Mouse (Mus musculus) MEL (cell line): ENCODE results near the gene Brms1. TPM values are rescaled to one million over a fixed set of nuclear protein-coding genes. Genes with fewer than 3 reads are reported as not detected.

Experiments
- DNase-seq: peaks from one replicate; pipeline ENCODE4 v3.0.0; 2011; ENCODE audit warnings: low read depth, low spot score
- H3K27ac ChIP-seq: 2 replicates; pipeline ENCODE4 v1.5.1; 2012; ENCODE audit warnings: low read depth, mild to moderate bottlenecking, control low read depth, low read length, moderate library complexity; ENCODE audit not compliant: control insufficient read depth
- H3K27me3 ChIP-seq, 2 experiments: fragments of 150-350 bp in 1 of 2; sonication (generic) in 1 of 2; 2 replicates each; pipeline ENCODE4 v1.6.1; 2012; ENCODE audit warnings: low read length in 2 of 2, mild to moderate bottlenecking in 2 of 2, improper control_type of control experiment in 1 of 2, moderate library complexity in 1 of 2; ENCODE audit not compliant: insufficient read depth in 2 of 2, control insufficient read depth in 1 of 2
- H3K36me3 ChIP-seq, 2 experiments: 2 replicates each; pipeline ENCODE4 v1.6.1; 2012 to 2014; ENCODE audit warnings: low read length in 2 of 2, improper control_type of control experiment in 1 of 2, inconsistent platforms in 1 of 2, mild to moderate bottlenecking in 1 of 2; ENCODE audit not compliant: insufficient read depth in 2 of 2, control insufficient read depth in 1 of 2
- H3K4me1 ChIP-seq, 2 experiments: fragments of 150-350 bp in 1 of 2; sonication (generic) in 1 of 2; 2 replicates each; pipeline ENCODE4 v1.6.1; 2012; ENCODE audit warnings: low read length in 2 of 2, improper control_type of control experiment in 1 of 2, mild to moderate bottlenecking in 1 of 2; ENCODE audit not compliant: insufficient read depth in 2 of 2, control insufficient read depth in 1 of 2
- H3K4me3 ChIP-seq, 2 experiments: fragments of 150-350 bp in 1 of 2; sonication (generic) in 1 of 2; 2 replicates each; pipeline ENCODE4 v1.5.1; 2012; ENCODE audit warnings: low read depth in 2 of 2, low read length in 2 of 2, mild to moderate bottlenecking in 2 of 2, moderate library complexity in 2 of 2, control low read depth in 1 of 2, improper control_type of control experiment in 1 of 2; ENCODE audit not compliant: control insufficient read depth in 1 of 2, insufficient read depth in 1 of 2
- H3K79me2 ChIP-seq: 2 replicates; pipeline ENCODE4 v1.6.1; 2012; ENCODE audit warnings: mild to moderate bottlenecking, low read length, moderate library complexity; ENCODE audit not compliant: control insufficient read depth, poor library complexity, insufficient read depth
- H3K9ac ChIP-seq: 2 replicates; pipeline ENCODE4 v1.6.1; 2012; ENCODE audit warnings: low read depth, mild to moderate bottlenecking, control low read depth, low read length, moderate library complexity; ENCODE audit not compliant: control insufficient read depth, poor library complexity, severe bottlenecking
- H3K9me3 ChIP-seq: fragments of 150-350 bp; sonication (generic); replicated peaks from 2 replicates; pipeline ENCODE4 v1.6.1; 2012; ENCODE audit warnings: mild to moderate bottlenecking, low read length, improper control_type of control experiment, moderate library complexity; ENCODE audit not compliant: insufficient read depth
- CHD2 ChIP-seq: IDR thresholded peaks from 2 replicates; pipeline ENCODE4 v1.6.1; 2011; ENCODE audit warnings: low read length, improper control_type of control experiment
- CTCF ChIP-seq, 3 experiments: IDR thresholded peaks in 2 of 3; conservative IDR thresholded peaks in 1 of 3; 2 replicates each; pipeline ENCODE4 v1.5.1; 2011 to 2012; ENCODE audit warnings: low read length in 3 of 3, low read depth in 2 of 3, mild to moderate bottlenecking in 2 of 3, improper control_type of control experiment in 1 of 3, inconsistent platforms in 1 of 3, mixed read lengths in 1 of 3, moderate library complexity in 1 of 3; ENCODE audit not compliant: control insufficient read depth in 1 of 3, insufficient read depth in 1 of 3, poor library complexity in 1 of 3, severe bottlenecking in 1 of 3
- E2F4 ChIP-seq: IDR thresholded peaks from 2 replicates; pipeline ENCODE4 v1.6.1; 2011; ENCODE audit warnings: low read depth, low read length, improper control_type of control experiment, borderline replicate concordance
- ELF1 ChIP-seq: IDR thresholded peaks from 2 replicates; pipeline ENCODE4 v1.6.1; 2014; ENCODE audit warnings: low read depth, mild to moderate bottlenecking, inconsistent platforms, low read length, improper control_type of control experiment, moderate library complexity
- GATA1 ChIP-seq: IDR thresholded peaks from 2 replicates; pipeline ENCODE4 v1.6.1; 2011; ENCODE audit warnings: low read depth, low read length, improper control_type of control experiment
- HCFC1 ChIP-seq: IDR thresholded peaks from 2 replicates; pipeline ENCODE4 v1.6.1; 2012; ENCODE audit warnings: low read depth, mild to moderate bottlenecking, inconsistent platforms, low read length, improper control_type of control experiment, moderate library complexity
- MAFK ChIP-seq: IDR thresholded peaks from 2 replicates; pipeline ENCODE4 v1.6.1; 2011; ENCODE audit warnings: low read depth, mild to moderate bottlenecking, low read length, improper control_type of control experiment, borderline replicate concordance
- MAX ChIP-seq: IDR thresholded peaks from 2 replicates; pipeline ENCODE4 v1.6.1; 2011; ENCODE audit warnings: low read length, improper control_type of control experiment
- MEF2A ChIP-seq: IDR thresholded peaks from 2 replicates; pipeline ENCODE4 v1.6.1; 2014; ENCODE audit warnings: low read depth, mild to moderate bottlenecking, inconsistent platforms, low read length, improper control_type of control experiment; ENCODE audit not compliant: poor library complexity, insufficient replicate concordance, severe bottlenecking; ENCODE audit errors: extremely low read depth
- MXI1 ChIP-seq: IDR thresholded peaks from 2 replicates; pipeline ENCODE4 v1.6.1; 2011; ENCODE audit warnings: mild to moderate bottlenecking, low read depth, low read length, improper control_type of control experiment
- MYC ChIP-seq: IDR thresholded peaks from 2 replicates; pipeline ENCODE4 v1.6.1; 2011; ENCODE audit warnings: low read depth, mild to moderate bottlenecking, low read length, improper control_type of control experiment, moderate library complexity
- NELFE ChIP-seq: IDR thresholded peaks from 2 replicates; pipeline ENCODE4 v1.6.1; 2011; ENCODE audit warnings: low read depth, low read length, improper control_type of control experiment
- POLR2A ChIP-seq, 2 experiments: IDR thresholded peaks; 2 replicates each; pipeline ENCODE4 v1.6.1; 2011 to 2012; ENCODE audit warnings: low read length in 2 of 2, mild to moderate bottlenecking in 2 of 2, control low read depth in 1 of 2, improper control_type of control experiment in 1 of 2, low read depth in 1 of 2, moderate library complexity in 1 of 2; ENCODE audit not compliant: control insufficient read depth in 1 of 2, insufficient read depth in 1 of 2, poor library complexity in 1 of 2
- POLR2AphosphoS2 ChIP-seq: IDR thresholded peaks from 2 replicates; pipeline ENCODE4 v1.6.1; 2011; ENCODE audit warnings: low read length, improper control_type of control experiment
- POLR2AphosphoS5 ChIP-seq: IDR thresholded peaks from 2 replicates; pipeline ENCODE4 v1.6.1; 2012; ENCODE audit warnings: low read depth, borderline replicate concordance, mild to moderate bottlenecking, inconsistent platforms, low read length, moderate library complexity, mixed read lengths
- SIN3A ChIP-seq: IDR thresholded peaks from 2 replicates; pipeline ENCODE4 v1.6.1; 2012; ENCODE audit warnings: low read length, improper control_type of control experiment, inconsistent platforms
- TBP ChIP-seq: IDR thresholded peaks from 2 replicates; pipeline ENCODE4 v1.8.0; 2011; ENCODE audit warnings: low read depth, low read length, improper control_type of control experiment
- TCF12 ChIP-seq: IDR thresholded peaks from 2 replicates; pipeline ENCODE4 v1.6.1; 2014; ENCODE audit warnings: low read depth, mild to moderate bottlenecking, inconsistent platforms, low read length, improper control_type of control experiment, moderate library complexity
- UBTF ChIP-seq: IDR thresholded peaks from 2 replicates; pipeline ENCODE4 v1.6.1; 2012; ENCODE audit warnings: low read depth, mild to moderate bottlenecking, inconsistent platforms, low read length, improper control_type of control experiment, moderate library complexity, borderline replicate concordance; ENCODE audit not compliant: insufficient read depth
- ZMIZ1 ChIP-seq: IDR thresholded peaks from 2 replicates; pipeline ENCODE4 v1.6.1; 2012; ENCODE audit warnings: low read depth, mild to moderate bottlenecking, inconsistent platforms, low read length, improper control_type of control experiment, moderate library complexity
- ZNF384 ChIP-seq: IDR thresholded peaks from 2 replicates; pipeline ENCODE4 v1.6.1; 2012; ENCODE audit warnings: low read depth, mild to moderate bottlenecking, inconsistent platforms, low read length, improper control_type of control experiment
- polyA plus RNA-seq, 2 experiments: library from polyadenylated mRNA; stranded (reverse) in 1 of 2; unstranded in 1 of 2; fragments of >175 nt in 1 of 2; fragments of >200 nt in 1 of 2; gene quantifications; 2 replicates each; pipeline versions ENCODE4 v1.2.1 to v1.2.4; 2012; ENCODE audit warnings: low replicate concordance in 2 of 2, low read depth in 1 of 2; ENCODE audit not compliant: insufficient read length in 2 of 2, insufficient read depth in 1 of 2, missing spikeins in 1 of 2
- total RNA-seq: library from RNA; depleted of rRNA; stranded (reverse); fragments of 300-350 nt; gene quantifications from 2 replicates; pipeline ENCODE4 v1.2.3, GENCODE M21; 2012

Gene Brms1
- total and polyA plus RNA-seq, 3 experiments, result 29.6 to 78.6 TPM; not detected in 1

DNA sequence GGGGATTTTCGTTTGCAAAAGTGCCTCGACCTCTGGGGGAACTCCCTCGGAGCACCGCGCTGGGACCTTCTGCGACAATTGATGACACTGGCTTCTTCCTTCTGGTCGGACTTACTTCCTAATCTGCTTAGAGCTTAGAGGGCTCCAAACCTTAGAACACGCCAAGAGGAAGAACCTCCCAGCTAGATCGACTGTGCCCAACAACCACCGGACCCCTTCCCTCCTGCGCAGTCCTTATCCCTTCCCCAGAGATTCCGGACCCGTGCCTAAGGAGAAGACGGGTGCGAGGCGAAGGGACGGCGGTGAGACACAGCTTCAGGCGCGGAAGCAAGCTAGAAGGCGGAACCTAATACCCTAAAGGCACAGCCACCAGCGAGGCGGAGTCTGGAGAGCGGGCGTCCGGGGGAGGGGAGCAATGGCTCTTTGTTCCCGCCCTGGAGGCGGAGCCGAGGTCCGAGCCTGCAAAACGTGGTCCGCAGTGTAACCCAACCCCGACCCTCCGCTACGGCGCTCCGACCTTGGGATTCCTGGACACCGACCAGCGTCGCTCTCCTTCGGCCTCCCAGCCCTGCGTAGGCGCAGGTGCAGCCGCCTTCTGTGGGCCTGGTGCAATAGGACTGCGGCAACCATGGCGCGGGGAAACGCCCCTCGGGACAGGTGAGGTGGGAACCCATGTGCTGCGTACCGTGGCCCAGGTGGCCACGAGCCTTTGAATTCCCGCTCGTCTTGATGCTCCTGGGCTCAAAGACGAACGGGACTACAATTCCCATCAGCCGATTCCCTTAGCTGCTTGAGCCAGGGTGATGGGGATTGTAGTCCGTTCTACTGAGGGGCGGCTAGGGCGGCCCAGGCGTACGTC, 17.3 kb upstream of the Brms1 start, which contains the start of gene Slc29a2:
Slc29a2 (plus strand) TSS at position 240 of the 859 bp plus-strand sequence.
- peaks cover 0 to 2% of the 10 kb centered on the region in 2 experiments; a peak in 1 of 4 replicates for H3K36me3 ChIP-seq
- TF ChIP-seq MAFK (no peak), HCFC1 (peak; percentile 89), MYC (peak; percentile 84), MXI1 (peak; percentile 84), ZMIZ1 (peak; percentile 81; the same call in 1 of the 2 replicates), POLR2AphosphoS2 (peak; percentile 80; the same call in 1 of the 2 replicates), TBP (0 out of 2 replicates have a peak, but pooled peaks have one; percentile 26), TCF12 (peak; percentile 33; the same call in 1 of the 2 replicates), GATA1 (no peak), UBTF (no peak), CHD2 (no peak), SIN3A (peak; percentile 75), POLR2A (IDR thresholded peaks at IDR 0.05; ENCODE audit: control insufficient read depth in 1 of 2, insufficient read depth in 1 of 2, low read depth in 1 of 2, low read length in 2 of 2, poor library complexity in 1 of 2) (peak; percentile 61 to 81), MAX (peak; percentile 76), NELFE (peak; percentile 84), CTCF (IDR thresholded peaks at IDR 0.05 in 2 of 3, conservative IDR thresholded peaks at IDR 0.05 in 1 of 3; ENCODE audit: control insufficient read depth in 1 of 3, insufficient read depth in 1 of 3, low read depth in 2 of 3, low read length in 3 of 3, poor library complexity in 1 of 3, severe bottlenecking in 1 of 3) (no peak), ELF1 (0 out of 2 replicates have a peak, but pooled peaks have one; percentile 63)
- TF ChIP-seq, all 39 proteins: peak for 12
- peak; percentile 94 for DNase-seq
- Histone ChIP-seq H3K27ac (peak within 1 kb of the TSS; percentile 63), H3K79me2 (no peaks in the 10 kb centered on the region; the same call in 1 of the 2 replicates), H3K4me1 (peaks cover 0 to 1% of the 10 kb centered on the region in 2 experiments; a peak in 1 of 4 replicates), H3K9ac (peak within 1 kb of the TSS; percentile 77), H3K9me3 (no peaks in the 10 kb centered on the region), H3K4me3 (peak within 1 kb of the TSS; percentile 66 to 97), H3K27me3 (no peaks in the 10 kb centered on the region)

DNA sequence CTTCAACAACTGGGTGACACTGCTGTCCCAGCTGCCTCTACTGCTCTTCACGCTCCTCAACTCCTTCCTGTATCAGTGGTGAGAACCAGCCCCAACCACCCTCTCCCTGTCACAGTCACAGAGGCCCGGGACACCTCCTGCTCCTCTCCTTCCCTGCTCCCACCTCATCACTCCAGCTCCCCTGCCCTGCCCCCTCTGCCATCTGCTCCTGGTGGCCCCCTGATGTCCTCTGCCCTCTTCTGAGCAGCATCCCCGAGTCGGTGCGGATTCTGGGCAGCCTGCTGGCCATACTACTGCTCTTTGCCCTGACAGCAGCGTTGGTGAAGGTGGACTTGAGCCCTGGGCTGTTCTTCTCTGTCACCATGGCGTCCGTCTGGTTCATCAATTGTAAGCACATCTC, 15.0 kb upstream of the Brms1 start:
- no peak for DNase-seq
- TF ChIP-seq E2F4 (no peak), NELFE (no peak), CHD2 (no peak), POLR2AphosphoS2 (no peak), POLR2AphosphoS5 (no peak), MEF2A (no peak), MYC (no peak), ZNF384 (no peak), MXI1 (no peak)
- Histone ChIP-seq H3K9ac (no peak overlapping the region), H3K4me1 (no peaks in the 10 kb centered on the region; a peak in 1 of 4 replicates), H3K36me3 (peaks cover 0 to 2% of the 10 kb centered on the region in 2 experiments; a peak in 1 of 4 replicates), H3K27ac (no peak overlapping the region), H3K9me3 (no peaks in the 10 kb centered on the region), H3K27me3 (no peaks in the 10 kb centered on the region), H3K79me2 (no peaks in the 10 kb centered on the region; the same call in 1 of the 2 replicates), H3K4me3 (no peak overlapping the region)
